ENCODE assay signal across 7 mouse cellular contexts in the genomic region with DNA sequence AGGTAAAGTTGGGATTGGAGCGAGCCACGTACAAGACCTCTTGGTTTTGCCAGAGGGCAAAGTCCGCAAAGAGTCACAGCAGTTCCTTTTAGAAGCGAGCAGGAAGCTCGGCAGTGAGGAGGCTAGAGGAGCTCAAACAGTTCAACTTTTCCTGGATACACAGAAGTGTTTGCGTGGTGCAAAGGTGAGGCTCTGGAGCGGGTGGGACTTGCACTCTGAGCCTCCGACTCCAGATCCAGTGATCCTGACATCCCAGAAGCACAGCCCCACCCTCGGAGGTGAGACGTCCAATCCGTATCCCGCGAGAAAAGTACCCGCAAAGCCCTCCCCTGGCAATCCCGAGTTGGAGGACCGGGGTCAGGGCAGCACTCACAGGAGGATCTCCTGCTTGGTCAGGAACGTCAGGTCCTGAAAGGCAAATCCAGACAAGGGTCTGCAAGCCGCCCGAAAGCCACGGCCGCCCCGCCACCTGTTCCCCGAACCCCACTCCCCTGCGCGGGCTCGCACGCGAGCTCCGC. TPM values are rescaled to one million over a fixed set of nuclear protein-coding genes. Genes with fewer than 3 reads are reported as not detected.
DNase-seq lines count a peak whose midpoint lies in the region; ATAC-seq lines count a peak whose summit lies in the region.

No protein-coding gene starts in this region.

- peak overlapping the region; percentile 65 for H3K9ac ChIP-seq in kidney, embryonic 16.5 days (replicated peaks; ENCODE audit: low read length)

- H3K27me3 ChIP-seq in kidney, embryonic 16.5 days (ENCODE audit: insufficient read depth, low read length) = no peaks in the 10 kb centered on the region
- H3K27me3 ChIP-seq in midbrain, embryonic 10.5 days (ENCODE audit: low read depth, poor library complexity, severe bottlenecking) = peaks cover 19% of the 10 kb centered on the region; the same call in 1 of the 2 replicates

- H3K36me3 ChIP-seq in kidney, embryonic 16.5 days (ENCODE audit: insufficient read depth, low read length) = peaks cover 2% of the 10 kb centered on the region; the same call in 1 of the 2 replicates
- H3K36me3 ChIP-seq in midbrain, embryonic 10.5 days = peaks cover 18% of the 10 kb centered on the region

- H3K27ac ChIP-seq in kidney, embryonic 16.5 days (ENCODE audit: low read length) = peak overlapping the region; percentile 65
- H3K27ac ChIP-seq in midbrain, embryonic 10.5 days (replicated peaks) = peak overlapping the region; percentile 79

- peak; percentile 33 for ATAC-seq in erythroblast, adult 5-6 weeks (replicated peaks; ENCODE audit: low FRiP score, poor library complexity, severe bottlenecking)
- ATAC-seq in kidney, embryonic 16.5 days (ENCODE audit: low FRiP score, low TSS enrichment) = peak; percentile 39

- under 1% methylated on average over 29 of the region's 29 CpGs for WGBS in kidney, embryonic 16.5 days
- 2% methylated on average over 29 of the region's 29 CpGs for WGBS in midbrain, embryonic 10.5 days

- H3K4me1 ChIP-seq in kidney, embryonic 16.5 days (ENCODE audit: insufficient read depth, low read length) = peaks cover 30% of the 10 kb centered on the region
- H3K4me1 ChIP-seq in midbrain, embryonic 10.5 days = peaks cover 42% of the 10 kb centered on the region

- H3K4me2 ChIP-seq in kidney, embryonic 16.5 days (replicated peaks; ENCODE audit: low read depth, low read length) = peak overlapping the region; percentile 74

- H3K4me3 ChIP-seq in kidney, embryonic 16.5 days (ENCODE audit: low read length) = peak overlapping the region; percentile 70
- H3K4me3 ChIP-seq in midbrain, embryonic 10.5 days = peak overlapping the region; percentile 81

- peak; percentile 33 for DNase-seq in thymus, postnatal 0 days (ENCODE audit: low spot score)
- DNase-seq in thymus, adult 18-20 months = no peak
- DNase-seq in midbrain, embryonic 10.5 days (ENCODE audit: low spot score) = peak; percentile 17
- DNase-seq in adrenal gland, adult 2 months = no peak
- DNase-seq in spleen, postnatal 14 days (ENCODE audit: low spot score in 2 of 2) = no peak

- H3K9me3 ChIP-seq in kidney, embryonic 16.5 days (ENCODE audit: low read length) = no peaks in the 10 kb centered on the region
- no peaks in the 10 kb centered on the region for H3K9me3 ChIP-seq in midbrain, embryonic 10.5 days (replicated peaks)

RNA-seq across cellular contexts. Expression of a gene that starts 0.6 kb away (rescaled TPM):
- polyA plus RNA-seq in thymus, postnatal 0 days (2015; fragmentation: Nextera tagmentation; extraction: Ambion mirVana) = 186 and 189 TPM in 2 replicates
- total RNA-seq in erythroblast, adult 5-6 weeks (2015; ENCODE audit: low replicate concordance) = 21.3 and 41.8 TPM in 2 replicates
- total RNA-seq in erythroblast, adult 5-6 weeks (2017; ENCODE audit: low replicate concordance) = 29.8 and 37.1 TPM in 2 replicates
- 131 and 144 TPM in 2 replicates for polyA plus RNA-seq in kidney, embryonic 16.5 days (2015; fragmentation: Nextera tagmentation; extraction: Ambion mirVana)
- polyA plus RNA-seq in midbrain, embryonic 10.5 days (2016; fragmentation: Nextera tagmentation; extraction: Ambion mirVana) = 63.3 and 77.6 TPM in 2 replicates
- total RNA-seq in adrenal gland, adult 2 months (2021) = 10 to 100 TPM; 66.7 to 75.3 TPM
- polyA plus RNA-seq in adrenal gland, adult 2 months (2012; rRNA removed) = 110 and 126 TPM in 2 replicates

RNA-seq across cellular contexts. Expression of a gene that starts 0.6 kb away (rescaled TPM):
- polyA plus RNA-seq in thymus, postnatal 0 days (2015; fragmentation: Nextera tagmentation; extraction: Ambion mirVana) = 2.7 and 3.4 TPM in 2 replicates
- total RNA-seq in erythroblast, adult 5-6 weeks (2015; ENCODE audit: low replicate concordance) = 0.77 TPM in 1 of 2 replicates, not detected in the other
- 0.94 and 2.0 TPM in 2 replicates for total RNA-seq in erythroblast, adult 5-6 weeks (2017; ENCODE audit: low replicate concordance)
- 3.5 and 4.0 TPM in 2 replicates for polyA plus RNA-seq in kidney, embryonic 16.5 days (2015; fragmentation: Nextera tagmentation; extraction: Ambion mirVana)
- polyA plus RNA-seq in midbrain, embryonic 10.5 days (2016; fragmentation: Nextera tagmentation; extraction: Ambion mirVana) = 5.6 and 6.3 TPM in 2 replicates
- total RNA-seq in adrenal gland, adult 2 months (2021) = 1 to 10 TPM; 3.6 to 4.6 TPM
- 2.6 and 2.9 TPM in 2 replicates for polyA plus RNA-seq in adrenal gland, adult 2 months (2012; rRNA removed)

RNA-seq across cellular contexts. Expression of a gene that starts 14.1 kb away (rescaled TPM):
- 0.44 and 0.70 TPM in 2 replicates for polyA plus RNA-seq in thymus, postnatal 0 days (2015; fragmentation: Nextera tagmentation; extraction: Ambion mirVana)
- not detected in 2 replicates for total RNA-seq in erythroblast, adult 5-6 weeks (2015; ENCODE audit: low replicate concordance)
- total RNA-seq in erythroblast, adult 5-6 weeks (2017; ENCODE audit: low replicate concordance) = 1.5 TPM in 1 of 2 replicates, not detected in the other
- 0.87 and 1.4 TPM in 2 replicates for polyA plus RNA-seq in kidney, embryonic 16.5 days (2015; fragmentation: Nextera tagmentation; extraction: Ambion mirVana)
- 0.68 and 0.94 TPM in 2 replicates for polyA plus RNA-seq in midbrain, embryonic 10.5 days (2016; fragmentation: Nextera tagmentation; extraction: Ambion mirVana)
- 1 to 10 TPM in 1 of 2 experiments, under 1 TPM in 1; 0.89 to 1.2 TPM for total RNA-seq in adrenal gland, adult 2 months (2021)
- 0.66 TPM in 2 replicates for polyA plus RNA-seq in adrenal gland, adult 2 months (2012; rRNA removed)

RNA-seq across cellular contexts. Expression of a gene that starts 29.0 kb away (rescaled TPM):
- 65.6 and 65.8 TPM in 2 replicates for polyA plus RNA-seq in thymus, postnatal 0 days (2015; fragmentation: Nextera tagmentation; extraction: Ambion mirVana)
- total RNA-seq in erythroblast, adult 5-6 weeks (2015; ENCODE audit: low replicate concordance) = 5.2 and 7.7 TPM in 2 replicates
- 5.6 and 9.9 TPM in 2 replicates for total RNA-seq in erythroblast, adult 5-6 weeks (2017; ENCODE audit: low replicate concordance)
- 51.7 and 51.9 TPM in 2 replicates for polyA plus RNA-seq in kidney, embryonic 16.5 days (2015; fragmentation: Nextera tagmentation; extraction: Ambion mirVana)
- 44.8 and 48.9 TPM in 2 replicates for polyA plus RNA-seq in midbrain, embryonic 10.5 days (2016; fragmentation: Nextera tagmentation; extraction: Ambion mirVana)
- total RNA-seq in adrenal gland, adult 2 months (2021) = 10 to 100 TPM; 35.7 to 50.1 TPM
- 38.7 and 45.6 TPM in 2 replicates for polyA plus RNA-seq in adrenal gland, adult 2 months (2012; rRNA removed)

RNA-seq across cellular contexts. Expression of a gene that starts 37.4 kb away (rescaled TPM):
- polyA plus RNA-seq in thymus, postnatal 0 days (2015; fragmentation: Nextera tagmentation; extraction: Ambion mirVana) = 5.6 and 6.8 TPM in 2 replicates
- 3.8 and 12.7 TPM in 2 replicates for total RNA-seq in erythroblast, adult 5-6 weeks (2015; ENCODE audit: low replicate concordance)
- 4.9 and 7.5 TPM in 2 replicates for total RNA-seq in erythroblast, adult 5-6 weeks (2017; ENCODE audit: low replicate concordance)
- 11.4 and 17.0 TPM in 2 replicates for polyA plus RNA-seq in kidney, embryonic 16.5 days (2015; fragmentation: Nextera tagmentation; extraction: Ambion mirVana)
- polyA plus RNA-seq in midbrain, embryonic 10.5 days (2016; fragmentation: Nextera tagmentation; extraction: Ambion mirVana) = 16.6 and 19.9 TPM in 2 replicates
- total RNA-seq in adrenal gland, adult 2 months (2021) = 10 to 100 TPM; 20.4 to 20.6 TPM
- 8.4 and 9.3 TPM in 2 replicates for polyA plus RNA-seq in adrenal gland, adult 2 months (2012; rRNA removed)

Comparison
In these comparisons a context has a peak if more than half of its experiments do, and no peak if none do; other contexts are left out.
1. DNase-seq: peak in thymus, postnatal 0 days (single experiment) and midbrain, embryonic 10.5 days (single experiment); none in thymus, adult 18-20 months (0 of 2), adrenal gland, adult 2 months (single experiment) and spleen, postnatal 14 days (0 of 2).